Mouse (Mus musculus) stomach, embryonic 15.5 days (tissue): Measurements from ENCODE around the gene Adcy5. TPM values are rescaled to one million over a fixed set of nuclear protein-coding genes. Genes with fewer than 3 reads are reported as not detected.

Experiments
- ATAC-seq: fragments of 200-750 bp; cut with Nextera tagmentation; 2 replicates; pipeline ENCODE4 v1.8.0; 2017; ENCODE audit warnings: low read depth, moderate number of reproducible peaks, moderate TSS enrichment; ENCODE audit not compliant: insufficient read depth, low FRiP score
- H3K27ac ChIP-seq: fragments of 300-500 bp; sonication (generic); 2 replicates; pipeline ENCODE4 v1.5.1; 2015; ENCODE audit warnings: mild to moderate bottlenecking, inconsistent platforms
- H3K27me3 ChIP-seq: fragments of 300-500 bp; sonication (generic); replicated peaks from 2 replicates; pipeline ENCODE4 v1.6.1; 2015; ENCODE audit warnings: inconsistent platforms
- H3K36me3 ChIP-seq: fragments of 300-500 bp; sonication (generic); 2 replicates; pipeline ENCODE4 v1.6.1; 2015; ENCODE audit warnings: inconsistent platforms
- H3K4me1 ChIP-seq: fragments of 300-500 bp; sonication (generic); 2 replicates; pipeline ENCODE4 v1.6.1; 2015; ENCODE audit warnings: inconsistent platforms
- H3K4me2 ChIP-seq: fragments of 300-500 bp; sonication (generic); 2 replicates; pipeline ENCODE4 v1.6.1; 2015; ENCODE audit warnings: mild to moderate bottlenecking, inconsistent platforms
- H3K4me3 ChIP-seq: fragments of 300-500 bp; sonication (generic); replicated peaks from 2 replicates; pipeline ENCODE4 v1.5.1; 2015; ENCODE audit warnings: inconsistent platforms
- H3K9ac ChIP-seq: fragments of 300-500 bp; sonication (generic); 2 replicates; pipeline ENCODE4 v1.6.1; 2015; ENCODE audit warnings: inconsistent platforms
- H3K9me3 ChIP-seq: fragments of 300-500 bp; sonication (generic); 2 replicates; pipeline ENCODE4 v1.6.1; 2016; ENCODE audit warnings: inconsistent platforms
- WGBS: fragments of 180-500 bp; shearing (Covaris S2); methylation state at CpG from one replicate; pipeline ENCODE4 v1.1.7; 2015; 5-methylcytosine and 5-hydroxymethylcytosine counted together
- polyA plus RNA-seq: library from polyadenylated mRNA; unstranded; fragments of >200 nt; fragmentation: Nextera tagmentation; extraction: Ambion mirVana; gene quantifications from 2 replicates; pipeline ENCODE4 v1.2.1, GENCODE M21; 2015

Gene Adcy5
- 3.0 and 3.3 TPM in 2 replicates for polyA plus RNA-seq

DNA sequence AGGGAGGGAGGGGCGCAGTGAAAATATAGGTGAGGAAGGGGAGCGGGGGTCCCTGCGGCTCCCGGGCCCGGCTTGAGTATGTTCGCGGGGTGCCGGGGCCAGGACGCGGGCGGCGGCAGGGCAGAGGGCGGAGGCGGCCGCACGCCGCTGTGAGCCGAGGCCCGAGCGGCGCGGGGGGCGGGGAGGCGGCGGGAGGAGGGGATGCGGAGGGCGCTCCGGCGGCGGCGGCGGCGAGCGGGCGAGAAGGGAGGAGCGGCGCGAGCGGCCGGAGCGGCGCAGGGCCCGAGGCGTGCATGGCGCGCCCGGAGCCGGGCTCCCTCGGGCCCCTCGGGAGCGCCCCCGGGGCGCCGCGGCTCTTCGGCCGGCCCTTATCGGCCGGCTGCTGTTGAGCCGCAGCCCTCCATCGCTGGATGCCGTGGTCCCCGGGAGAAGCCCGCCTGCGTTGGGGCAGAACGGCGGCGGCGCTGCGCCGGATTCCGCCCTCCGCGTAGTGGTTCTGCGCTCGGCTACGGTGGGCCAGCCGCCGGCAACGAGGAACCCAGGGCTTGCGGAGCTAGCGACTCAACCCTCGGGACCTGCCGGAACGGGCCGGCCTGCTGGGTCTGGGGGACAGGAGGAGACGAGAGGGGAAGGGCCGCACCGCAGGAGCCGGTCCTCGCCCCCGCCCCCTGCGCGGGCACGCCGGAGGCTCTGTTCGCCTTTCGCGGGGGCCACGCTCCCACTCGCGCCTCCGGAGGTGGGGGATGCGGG, at the start of gene Adcy5:
Gene Adcy5 (plus strand): TSS at position 237 of the 750 bp plus-strand sequence.
- H3K4me2 ChIP-seq: peak within 1 kb of the TSS; percentile 97
- H3K27ac ChIP-seq: peak within 1 kb of the TSS; percentile 85
- H3K36me3 ChIP-seq: no peaks in the 10 kb centered on the region
- H3K4me1 ChIP-seq: peaks cover 23% of the 10 kb centered on the region
- H3K9me3 ChIP-seq: no peaks in the 10 kb centered on the region
- H3K9ac ChIP-seq: peak within 1 kb of the TSS; percentile 50
- peak within 1 kb of the TSS; percentile 68 for H3K4me3 ChIP-seq
- WGBS: under 1% methylated on average over 61 of the region's 104 CpGs
- 0 out of 2 replicates have a peak, but pooled peaks have one; percentile 29 for ATAC-seq
- peaks cover 51% of the 10 kb centered on the region for H3K27me3 ChIP-seq

DNA sequence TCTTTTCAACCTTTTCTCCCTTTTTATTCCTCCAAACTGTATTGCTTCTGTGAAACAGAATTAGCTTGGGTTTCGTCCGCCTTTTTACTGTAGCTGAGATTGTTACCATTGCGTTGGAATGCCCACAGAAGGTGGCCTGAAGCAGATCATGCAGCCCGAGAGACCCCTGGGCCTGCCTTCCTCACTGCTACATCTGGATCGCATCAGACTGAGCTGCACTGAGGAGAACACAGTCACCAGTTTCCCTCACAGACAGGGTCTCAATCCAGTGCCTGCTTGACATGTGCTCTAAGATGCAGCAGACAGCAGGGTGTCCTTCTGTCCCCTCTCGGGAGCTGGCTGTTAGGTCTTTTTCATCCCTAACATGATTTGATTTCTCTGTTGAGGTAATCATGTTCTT, 46.7 kb upstream of the Adcy5 start:
- ATAC-seq: no peak
- no peaks in the 10 kb centered on the region for H3K9me3 ChIP-seq
- no peak overlapping the region for H3K4me3 ChIP-seq
- 76% methylated on average over 6 of the region's 6 CpGs for WGBS
- peaks cover 12% of the 10 kb centered on the region for H3K4me1 ChIP-seq
- no peaks in the 10 kb centered on the region for H3K36me3 ChIP-seq
- no peaks in the 10 kb centered on the region for H3K27me3 ChIP-seq
- no peak overlapping the region for H3K27ac ChIP-seq
- H3K9ac ChIP-seq: no peak overlapping the region
- no peak overlapping the region for H3K4me2 ChIP-seq

DNA sequence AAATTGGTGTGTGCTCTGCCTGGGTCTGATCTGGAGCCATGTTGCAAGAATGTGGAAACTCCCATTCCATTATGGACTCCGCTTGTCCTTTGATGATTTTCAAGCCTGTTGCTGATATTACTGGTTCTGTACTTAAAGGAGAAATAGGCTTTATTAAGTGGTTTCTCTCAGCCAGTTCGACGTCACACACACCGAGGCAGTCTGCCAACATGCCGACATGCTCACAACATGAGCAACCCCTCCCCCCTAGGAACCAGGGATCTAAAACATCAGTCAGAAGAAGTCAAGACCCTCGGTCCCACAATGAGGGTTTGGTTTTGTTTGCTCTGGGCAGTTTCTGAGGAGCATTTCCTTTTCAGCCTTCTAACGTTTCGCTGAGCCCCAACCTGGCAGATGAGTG, 45.5 kb upstream of the Adcy5 start:
- no peaks in the 10 kb centered on the region for H3K27me3 ChIP-seq
- no peaks in the 10 kb centered on the region for H3K36me3 ChIP-seq
- H3K4me3 ChIP-seq: no peak overlapping the region
- H3K9me3 ChIP-seq: no peaks in the 10 kb centered on the region
- peak overlapping the region; percentile 57; the same call in 1 of the 2 replicates for H3K27ac ChIP-seq
- ATAC-seq: no peak
- no peak overlapping the region for H3K9ac ChIP-seq
- peaks cover 12% of the 10 kb centered on the region for H3K4me1 ChIP-seq
- 37% methylated on average over 8 of the region's 8 CpGs for WGBS
- no peak overlapping the region for H3K4me2 ChIP-seq

DNA sequence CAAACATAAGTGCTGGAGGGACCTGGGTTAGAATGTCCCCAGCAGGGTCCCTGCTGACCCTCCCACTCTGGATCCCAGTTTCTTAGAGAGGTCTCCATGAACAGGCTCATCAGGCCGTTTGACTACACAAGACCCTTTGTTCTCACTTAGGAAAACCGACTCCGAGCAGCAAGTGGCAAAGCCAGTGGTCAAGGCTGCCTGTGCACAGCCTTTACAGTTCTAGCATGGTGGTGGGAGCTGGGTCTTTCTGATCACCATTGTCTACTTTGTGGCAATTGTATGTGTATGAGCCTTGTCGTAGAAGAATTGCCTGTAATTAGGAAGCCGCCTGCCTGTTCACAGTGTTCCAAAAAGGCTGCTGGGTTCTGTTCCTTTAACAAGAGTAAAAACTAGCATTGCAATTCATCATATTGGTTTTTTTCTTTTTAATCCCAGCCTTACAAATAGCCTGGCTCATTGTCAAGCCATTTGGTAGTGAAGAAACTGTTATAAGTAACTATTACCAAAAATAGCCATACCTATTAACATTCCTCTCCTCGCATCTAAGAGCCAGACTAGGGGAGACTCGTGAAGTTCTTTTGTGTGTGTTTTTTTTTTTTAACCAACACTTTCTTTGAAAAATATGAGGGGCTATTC, 44.9 kb upstream of the Adcy5 start:
- ATAC-seq: no peak
- Histone ChIP-seq H3K27ac (peak overlapping the region; percentile 57), H3K9ac (no peak overlapping the region), H3K4me3 (no peak overlapping the region), H3K4me2 (no peak overlapping the region), H3K36me3 (no peaks in the 10 kb centered on the region), H3K4me1 (peaks cover 12% of the 10 kb centered on the region), H3K9me3 (no peaks in the 10 kb centered on the region), H3K27me3 (no peaks in the 10 kb centered on the region)
- WGBS: 41% methylated on average over 7 of the region's 7 CpGs

DNA sequence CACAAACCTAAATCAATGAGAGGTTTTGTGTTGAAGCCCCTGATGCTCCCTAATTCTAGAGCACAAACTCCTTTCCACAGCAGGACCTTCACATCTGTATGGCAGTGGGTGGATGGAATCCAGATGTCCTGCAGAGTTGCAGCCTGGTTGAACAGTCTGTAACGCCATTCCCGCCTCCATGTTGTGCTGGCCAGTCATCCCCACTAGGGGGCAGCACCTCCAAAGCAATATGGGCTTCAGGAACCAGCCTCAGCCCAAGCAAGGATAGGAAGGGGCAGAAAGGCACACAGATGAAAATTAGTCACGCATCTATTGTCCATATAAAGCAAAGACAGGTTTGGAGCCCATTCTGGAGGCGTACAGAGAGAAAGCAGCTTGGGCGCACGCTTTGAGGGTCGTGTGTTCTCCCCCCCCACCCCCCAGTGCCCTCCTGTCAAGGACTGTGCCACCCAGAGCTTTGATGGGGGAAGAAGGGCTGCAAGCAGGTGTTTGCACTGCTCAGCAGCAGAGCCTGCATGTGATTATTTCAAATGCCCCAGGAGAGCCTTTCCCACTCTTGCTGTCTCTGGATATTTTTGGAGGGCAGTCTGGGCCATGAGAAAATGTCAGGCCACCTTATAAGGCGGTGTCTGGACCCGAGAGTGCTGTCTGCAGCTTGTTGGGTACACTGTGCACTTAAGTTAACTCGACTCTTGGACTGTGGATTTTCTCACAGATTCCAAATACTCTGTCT, 44.1 kb upstream of the Adcy5 start:
- H3K27ac ChIP-seq: peak overlapping the region; percentile 64

DNA sequence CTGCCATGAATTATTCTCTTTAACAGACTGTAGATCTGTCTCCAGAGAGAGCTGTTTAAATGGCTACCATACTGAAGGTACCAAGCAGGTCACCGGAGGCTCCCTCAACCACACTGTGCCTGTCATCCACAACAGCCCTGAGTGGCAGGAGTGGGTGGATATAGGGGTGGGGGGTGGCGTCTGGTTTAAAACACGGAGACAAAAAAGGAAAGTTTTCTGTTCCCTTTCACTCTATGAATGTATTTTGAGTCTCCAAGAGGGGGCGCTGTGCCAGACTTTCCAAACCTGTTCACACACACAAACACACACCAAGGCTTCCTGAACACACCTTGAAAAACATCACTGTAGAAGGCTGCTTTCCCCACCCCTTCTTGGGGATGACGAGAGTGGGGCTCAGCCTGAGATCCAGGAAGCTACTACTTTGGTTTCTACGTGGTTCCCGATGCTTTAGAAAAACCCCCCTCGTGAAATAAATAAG, 43.5 kb upstream of the Adcy5 start:
- no peak for ATAC-seq
- H3K9ac ChIP-seq: no peak overlapping the region
- H3K36me3 ChIP-seq: no peaks in the 10 kb centered on the region
- H3K27ac ChIP-seq: peak overlapping the region; percentile 64
- no peaks in the 10 kb centered on the region for H3K27me3 ChIP-seq
- H3K4me3 ChIP-seq: no peak overlapping the region
- H3K9me3 ChIP-seq: no peaks in the 10 kb centered on the region
- no peak overlapping the region for H3K4me2 ChIP-seq
- 61% methylated on average over 8 of the region's 8 CpGs for WGBS
- peaks cover 12% of the 10 kb centered on the region for H3K4me1 ChIP-seq

More for the DNA sequence above, 44.1 kb upstream of the Adcy5 start:
- H3K4me1 ChIP-seq: peaks cover 12% of the 10 kb centered on the region
- ATAC-seq: peak; percentile 70; the same call in 1 of the 2 replicates
- H3K4me3 ChIP-seq: no peak overlapping the region
- no peaks in the 10 kb centered on the region for H3K36me3 ChIP-seq
- no peaks in the 10 kb centered on the region for H3K27me3 ChIP-seq
- no peak overlapping the region for H3K4me2 ChIP-seq
- H3K9me3 ChIP-seq: no peaks in the 10 kb centered on the region
- WGBS: 25% methylated on average over 10 of the region's 10 CpGs
- H3K9ac ChIP-seq: no peak overlapping the region

DNA sequence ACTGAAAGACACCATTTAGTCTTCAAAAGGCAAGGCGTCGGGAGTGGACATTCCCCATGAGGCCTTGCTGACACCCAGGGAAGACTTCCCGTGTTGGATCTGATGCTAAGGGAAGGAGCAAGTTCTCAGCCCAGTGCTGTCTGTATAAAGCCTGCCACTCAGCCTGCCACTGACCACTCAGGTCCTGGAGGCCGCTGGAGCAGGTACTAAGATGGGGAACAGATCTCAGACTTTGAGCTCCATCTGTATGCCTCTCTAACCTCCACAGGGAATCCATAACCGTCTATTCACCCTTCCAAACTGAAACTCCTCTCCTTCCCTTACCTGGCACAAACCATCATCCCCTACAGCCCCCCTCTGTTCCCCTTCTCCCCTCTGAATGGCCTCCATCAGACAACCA, 41.2 kb upstream of the Adcy5 start:
- H3K4me1 ChIP-seq: peaks cover 9% of the 10 kb centered on the region
- 87% methylated on average over 5 of the region's 5 CpGs for WGBS
- H3K27me3 ChIP-seq: no peaks in the 10 kb centered on the region
- H3K9me3 ChIP-seq: no peaks in the 10 kb centered on the region
- H3K36me3 ChIP-seq: no peaks in the 10 kb centered on the region
- H3K4me2 ChIP-seq: no peak overlapping the region
- H3K4me3 ChIP-seq: no peak overlapping the region
- no peak overlapping the region for H3K9ac ChIP-seq
- ATAC-seq: no peak
- no peak overlapping the region for H3K27ac ChIP-seq

DNA sequence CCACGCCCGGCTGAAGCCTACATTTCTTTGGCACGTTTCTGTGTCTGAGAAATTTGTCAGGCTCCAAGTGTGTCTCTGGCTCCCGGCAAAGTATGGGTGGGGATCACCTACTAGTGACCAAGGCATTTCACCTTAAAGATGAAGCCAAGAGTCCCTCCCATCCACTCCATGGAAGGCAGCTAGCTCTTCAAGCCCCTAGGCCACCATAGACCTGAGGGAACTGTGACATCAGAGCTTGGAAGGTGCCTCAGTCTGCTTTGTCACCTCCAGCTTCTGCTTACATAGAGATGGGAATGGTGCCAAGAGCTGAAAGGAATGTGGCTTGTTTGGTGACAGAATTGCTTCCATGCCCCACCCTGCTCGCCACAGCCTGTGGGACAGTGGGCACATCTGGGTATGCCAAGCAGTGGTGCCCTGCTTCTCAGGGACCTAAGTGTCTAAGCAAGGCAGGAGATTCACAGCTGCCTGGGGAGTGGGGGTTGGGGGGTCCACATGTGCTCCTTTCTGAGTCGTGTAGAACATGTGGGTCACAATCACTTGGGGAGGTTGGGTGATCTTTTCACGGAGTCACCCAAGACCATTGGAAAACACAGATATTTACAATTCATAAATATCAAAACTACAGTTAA, 38.2 kb upstream of the Adcy5 start:
- Histone ChIP-seq H3K4me3 (no peak overlapping the region), H3K36me3 (no peaks in the 10 kb centered on the region), H3K9me3 (no peaks in the 10 kb centered on the region), H3K27me3 (no peaks in the 10 kb centered on the region), H3K4me2 (no peak overlapping the region), H3K9ac (no peak overlapping the region), H3K4me1 (no peaks in the 10 kb centered on the region), H3K27ac (no peak overlapping the region)
- no peak for ATAC-seq
- WGBS: 72% methylated on average over 7 of the region's 7 CpGs

DNA sequence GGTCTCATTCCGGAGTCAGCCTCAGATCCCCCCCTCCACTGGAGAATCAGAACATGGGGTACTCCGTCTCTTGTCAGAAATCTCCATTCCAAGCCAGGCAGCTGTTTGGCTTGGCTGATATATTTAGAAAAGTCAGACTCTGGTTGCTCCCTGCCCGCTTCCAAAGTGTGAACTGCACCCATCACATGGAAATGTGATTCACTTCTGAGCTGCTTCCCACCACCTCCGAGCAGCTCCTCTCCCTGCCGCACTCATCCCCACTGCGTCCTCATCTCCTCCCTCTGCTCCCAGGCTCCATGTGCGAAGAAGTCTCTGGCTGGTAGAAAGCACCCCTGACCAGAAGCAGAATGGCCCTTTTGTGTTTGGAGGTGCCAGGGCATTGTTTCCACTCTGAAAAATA, 37.2 kb upstream of the Adcy5 start:
- H3K9me3 ChIP-seq: no peaks in the 10 kb centered on the region
- H3K36me3 ChIP-seq: no peaks in the 10 kb centered on the region
- no peaks in the 10 kb centered on the region for H3K4me1 ChIP-seq
- no peak overlapping the region for H3K4me3 ChIP-seq
- H3K4me2 ChIP-seq: no peak overlapping the region
- no peak for ATAC-seq
- H3K9ac ChIP-seq: no peak overlapping the region
- no peak overlapping the region for H3K27ac ChIP-seq
- WGBS: 58% methylated on average over 7 of the region's 7 CpGs
- no peaks in the 10 kb centered on the region for H3K27me3 ChIP-seq

DNA sequence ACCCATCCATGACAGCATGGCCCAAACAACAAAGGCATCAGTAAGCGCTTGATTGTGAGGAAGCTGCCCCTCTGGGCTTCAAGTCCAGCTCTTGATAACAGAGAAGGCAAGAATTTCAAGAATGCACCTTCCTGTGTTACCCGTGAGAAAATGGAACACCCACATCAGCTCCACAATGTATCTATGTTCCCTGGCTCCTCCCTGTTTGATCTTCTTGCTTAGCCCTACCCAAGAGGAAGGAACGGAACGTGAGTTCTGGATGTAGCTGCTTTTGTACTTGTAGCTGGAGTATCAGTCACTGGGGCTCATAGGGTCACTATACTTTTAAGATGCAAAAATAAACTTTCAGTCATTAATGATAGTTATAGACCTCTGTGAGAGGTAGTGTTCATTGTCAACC, 34.1 kb upstream of the Adcy5 start:
- Histone ChIP-seq H3K4me1 (no peaks in the 10 kb centered on the region), H3K9ac (no peak overlapping the region), H3K27me3 (no peaks in the 10 kb centered on the region), H3K27ac (no peak overlapping the region), H3K4me3 (no peak overlapping the region), H3K4me2 (no peak overlapping the region), H3K36me3 (no peaks in the 10 kb centered on the region), H3K9me3 (no peaks in the 10 kb centered on the region)
- ATAC-seq: no peak
- 52% methylated on average over 4 of the region's 4 CpGs for WGBS

DNA sequence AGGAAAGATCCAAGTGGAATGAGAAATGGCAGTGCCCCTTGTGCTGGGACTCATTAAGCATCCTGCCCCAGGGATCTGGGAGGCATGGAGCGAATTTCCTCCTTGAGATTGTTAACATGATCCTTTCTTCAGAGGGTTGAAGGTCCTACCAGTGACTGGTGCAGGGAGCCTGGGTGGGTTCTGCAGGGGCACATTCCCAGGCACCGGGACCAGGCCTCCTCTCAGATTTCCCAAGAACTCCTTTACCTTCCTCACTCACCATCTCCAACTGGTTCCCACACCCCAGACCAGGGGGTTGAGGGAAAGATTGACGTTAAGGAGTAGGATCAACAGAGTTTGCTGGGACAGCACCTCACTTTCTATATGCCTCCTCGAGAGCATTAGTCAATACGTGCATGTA, 27.4 kb upstream of the Adcy5 start:
- no peak overlapping the region for H3K4me2 ChIP-seq
- 88% methylated on average over 5 of the region's 5 CpGs for WGBS
- no peak overlapping the region for H3K9ac ChIP-seq
- no peaks in the 10 kb centered on the region for H3K9me3 ChIP-seq
- no peak overlapping the region for H3K4me3 ChIP-seq
- H3K4me1 ChIP-seq: no peaks in the 10 kb centered on the region
- H3K36me3 ChIP-seq: no peaks in the 10 kb centered on the region
- H3K27ac ChIP-seq: no peak overlapping the region
- H3K27me3 ChIP-seq: no peaks in the 10 kb centered on the region
- no peak for ATAC-seq
